Mouse (Mus musculus) testis, adult 10 weeks (tissue): ENCODE measurements around the gene Nr2f6. TPM values are rescaled to one million over a fixed set of nuclear protein-coding genes. Genes with fewer than 3 reads are reported as not detected.

Experiments used
- polyA plus RNA-seq: library from polyadenylated mRNA; stranded (reverse); fragments of 350-450 nt; fragmentation: Illumina TruSeq; extraction: RNeasy Lipid Tissue Mini Kit (QIAGEN cat#74804); gene quantifications from one replicate; pipeline ENCODE4 v1.2.3, GENCODE M21; 2014; ENCODE audit warnings: low read depth, low replicate concordance

Gene Nr2f6
- 1.0 TPM for polyA plus RNA-seq

GRCm38 (mm10) chr8:71381421-71381970, at the start of gene Nr2f6:
Gene Nr2f6 (minus strand): TSS chr8:71381960.

GRCm38 (mm10) chr8:71405401-71406098, 23.8 kb upstream of the Nr2f6 start, which contains the start of gene Ankle1:
Gene Ankle1 (plus strand): TSS chr8:71406010.

GRCm38 (mm10) chr8:71396639-71397305, 15.0 kb upstream of the Nr2f6 start, which contains the start of gene Babam1:
Gene Babam1 (plus strand): TSS chr8:71396861.

GRCm38 (mm10) chr8:71395629-71396028, 13.9 kb upstream of the Nr2f6 start, which contains the start of gene Ushbp1:
Gene Ushbp1 (minus strand): TSS chr8:71395802.

GRCm38 (mm10) chr8:71371236-71371848, 10.4 kb downstream of the Nr2f6 start, which contains the start of gene Ocel1:
Gene Ocel1 (plus strand): TSS chr8:71371298.

GRCm38 (mm10) chr8:71366771-71367528, 14.8 kb downstream of the Nr2f6 start, which contains the start of gene Use1:
Gene Use1 (plus strand): TSS chr8:71366848.

Other genes with a start within 250 kb of the Nr2f6 start
- gene Myo9b, start 109.2 kb downstream of the Nr2f6 start, polyA plus RNA-seq: 3.1 TPM
- 3.9 TPM for gene Haus8, start 109.0 kb downstream of the Nr2f6 start, polyA plus RNA-seq
- 4.1 TPM for gene Use1, start 15.1 kb downstream of the Nr2f6 start, polyA plus RNA-seq
- 6.8 TPM for gene Ocel1, start 10.7 kb downstream of the Nr2f6 start, polyA plus RNA-seq
- 0.08 TPM for gene Ushbp1, start 13.8 kb upstream of the Nr2f6 start, polyA plus RNA-seq
- 10.7 TPM for gene Babam1, start 14.9 kb upstream of the Nr2f6 start, polyA plus RNA-seq
- 0.49 TPM for gene Ankle1, start 24.1 kb upstream of the Nr2f6 start, polyA plus RNA-seq
- 2.9 TPM for gene Abhd8, start 81.7 kb upstream of the Nr2f6 start, polyA plus RNA-seq
- gene Mrpl34, start 83.0 kb upstream of the Nr2f6 start, polyA plus RNA-seq: 2.6 TPM
- gene Dda1, start 87.2 kb upstream of the Nr2f6 start, polyA plus RNA-seq: 12.2 TPM
- 0.07 TPM for gene Ano8, start 104.0 kb upstream of the Nr2f6 start, polyA plus RNA-seq
- 0.59 TPM for gene Gtpbp3, start 106.1 kb upstream of the Nr2f6 start, polyA plus RNA-seq
- not detected for gene Plvap, start 129.8 kb upstream of the Nr2f6 start, polyA plus RNA-seq
- not detected for gene Ccdc194, start 143.8 kb upstream of the Nr2f6 start, polyA plus RNA-seq
- gene Bst2, start 155.5 kb upstream of the Nr2f6 start, polyA plus RNA-seq: 0.88 TPM
- 1.1 TPM for gene Mvb12a, start 161.0 kb upstream of the Nr2f6 start, polyA plus RNA-seq
- gene Tmem221, start 176.9 kb upstream of the Nr2f6 start, polyA plus RNA-seq: 0.34 TPM
- 0.38 TPM for gene Nxnl1, start 184.6 kb upstream of the Nr2f6 start, polyA plus RNA-seq
- 2.4 TPM for gene Slc27a1, start 186.9 kb upstream of the Nr2f6 start, polyA plus RNA-seq
- 0.36 TPM for gene Pgls, start 210.2 kb upstream of the Nr2f6 start, polyA plus RNA-seq
- gene Fam129c, start 215.7 kb upstream of the Nr2f6 start, polyA plus RNA-seq: 1.4 TPM
- 17.1 TPM for gene Colgalt1, start 229.0 kb upstream of the Nr2f6 start, polyA plus RNA-seq